Mouse (Mus musculus) intestine, embryonic 16.5 days (tissue): Measurements from ENCODE around the gene Slc6a11. TPM values are rescaled to one million over a fixed set of nuclear protein-coding genes. Genes with fewer than 3 reads are reported as not detected.

ENCODE experiments used
- ATAC-seq: fragments of 200-750 bp; cut with Nextera tagmentation; 2 replicates; pipeline ENCODE4 v1.8.0; 2017; ENCODE audit warnings: moderate TSS enrichment, moderate library complexity
- H3K27ac ChIP-seq: fragments of 300-500 bp; sonication (generic); 2 replicates; pipeline ENCODE4 v1.5.1; 2014; ENCODE audit warnings: mild to moderate bottlenecking, low read length
- H3K27me3 ChIP-seq: fragments of 300-500 bp; sonication (generic); replicated peaks from 2 replicates; pipeline ENCODE4 v1.6.1; 2014; ENCODE audit warnings: low read length, control low read depth, mixed read lengths; ENCODE audit not compliant: control insufficient read depth, insufficient read depth
- H3K36me3 ChIP-seq: fragments of 300-500 bp; sonication (generic); 2 replicates; pipeline ENCODE4 v1.6.1; 2014; ENCODE audit warnings: low read length, control low read depth; ENCODE audit not compliant: control insufficient read depth, insufficient read depth
- H3K4me1 ChIP-seq: fragments of 300-500 bp; sonication (generic); 2 replicates; pipeline ENCODE4 v1.6.1; 2014; ENCODE audit warnings: low read length, control low read depth, mixed read lengths; ENCODE audit not compliant: control insufficient read depth, insufficient read depth
- H3K4me2 ChIP-seq: fragments of 300-500 bp; sonication (generic); 2 replicates; pipeline ENCODE4 v1.6.1; 2014; ENCODE audit warnings: low read depth, low read length, control low read depth
- H3K4me3 ChIP-seq: fragments of 300-500 bp; sonication (generic); 2 replicates; pipeline ENCODE4 v1.5.1; 2014; ENCODE audit warnings: mild to moderate bottlenecking, low read length
- H3K9ac ChIP-seq: fragments of 300-500 bp; sonication (generic); 2 replicates; pipeline ENCODE4 v1.6.1; 2014; ENCODE audit warnings: low read depth, low read length
- H3K9me3 ChIP-seq: fragments of 300-500 bp; sonication (generic); 2 replicates; pipeline ENCODE4 v1.6.1; 2016; ENCODE audit warnings: low read length, control low read depth; ENCODE audit not compliant: control insufficient read depth
- WGBS: fragments of 180-500 bp; shearing (Covaris S2); extraction: QIAGEN DNeasy Blood & Tissue Kit; methylation state at CpG from one replicate; pipeline ENCODE4 v1.1.7; 2014; 5-methylcytosine and 5-hydroxymethylcytosine counted together
- polyA plus RNA-seq: library from polyadenylated mRNA; unstranded; fragments of >200 nt; fragmentation: Nextera tagmentation; extraction: Ambion mirVana; gene quantifications from 2 replicates; pipeline ENCODE4 v1.2.1, GENCODE M21; 2015

Gene Slc6a11
- polyA plus RNA-seq, 1 experiment from 2014 or later, result 0.12 TPM

GRCm38 (mm10) chr6:114250311-114250710 lies 119.3 kb downstream of the Slc6a11 start:
- no peaks in the 10 kb centered on the region for H3K27me3 ChIP-seq
- no peaks in the 10 kb centered on the region for H3K9me3 ChIP-seq
- no peaks in the 10 kb centered on the region for H3K36me3 ChIP-seq
- no peaks in the 10 kb centered on the region for H3K4me1 ChIP-seq
- H3K4me2 ChIP-seq, result no peak overlapping the region
- H3K4me3 ChIP-seq, result no peak overlapping the region
- 8% methylated on average over 5 of the region's 5 CpGs for WGBS
- no peak overlapping the region for H3K9ac ChIP-seq
- ATAC-seq, result peak; percentile 90
- no peak overlapping the region for H3K27ac ChIP-seq

DNA sequence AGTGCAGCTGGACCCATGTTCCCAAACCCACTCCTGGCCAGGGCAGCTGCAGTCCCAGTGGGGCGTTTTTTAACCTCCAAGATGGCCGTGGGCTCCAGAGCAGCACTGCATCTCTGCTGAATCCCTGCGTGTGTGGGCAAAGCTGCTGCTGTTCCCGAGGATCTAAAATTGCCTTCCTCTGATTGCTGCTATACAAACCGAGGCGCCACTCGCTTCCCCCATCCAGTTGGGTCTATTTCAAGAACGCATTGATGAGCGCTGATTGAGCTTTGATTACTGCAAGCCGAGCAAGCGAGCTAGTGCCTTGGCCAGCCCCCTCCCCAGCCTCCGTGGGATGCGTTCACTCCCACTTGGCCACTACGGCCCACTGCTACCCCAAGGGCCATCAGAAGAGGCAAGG lies 123.9 kb downstream of the Slc6a11 start:
- Histone ChIP-seq H3K4me2 (no peak overlapping the region), H3K4me3 (no peak overlapping the region), H3K4me1 (no peaks in the 10 kb centered on the region), H3K27ac (no peak overlapping the region), H3K27me3 (no peaks in the 10 kb centered on the region), H3K36me3 (no peaks in the 10 kb centered on the region), H3K9me3 (no peaks in the 10 kb centered on the region), H3K9ac (no peak overlapping the region)
- ATAC-seq, result no peak
- 74% methylated on average over 14 of the region's 14 CpGs for WGBS

DNA sequence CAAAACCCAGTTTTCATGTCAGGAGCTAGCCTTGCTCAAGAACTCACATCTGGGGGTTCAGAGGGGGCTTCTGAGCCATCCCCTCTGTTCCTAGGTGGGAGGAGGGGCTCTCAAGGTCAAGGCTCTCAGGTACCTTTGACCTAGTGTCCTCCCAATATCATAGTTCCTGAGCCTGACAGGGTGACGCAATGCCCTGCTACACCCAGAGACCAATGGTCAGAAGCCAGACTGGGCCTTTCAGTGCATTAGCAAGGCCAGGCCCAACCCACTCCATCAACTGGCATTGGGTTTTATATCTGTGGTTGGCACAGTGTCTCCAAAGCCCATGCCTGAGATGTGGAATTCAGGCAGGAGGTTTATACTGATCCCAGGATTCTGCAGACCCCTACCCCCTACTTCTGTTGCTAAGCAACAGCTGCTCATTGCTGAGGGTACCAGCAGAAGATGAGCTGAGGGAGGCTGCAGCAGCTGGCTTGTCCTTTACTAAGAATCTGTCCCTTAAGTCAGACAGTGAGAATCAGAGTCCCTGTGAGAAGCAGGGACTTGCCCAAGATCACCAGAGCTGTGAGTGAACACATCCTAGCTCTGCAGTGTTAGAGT lies 126.8 kb downstream of the Slc6a11 start:
- H3K4me1 ChIP-seq, result no peaks in the 10 kb centered on the region
- 80% methylated on average over 1 of the region's 1 CpGs for WGBS
- no peak overlapping the region for H3K4me3 ChIP-seq
- H3K27ac ChIP-seq, result no peak overlapping the region
- no peaks in the 10 kb centered on the region for H3K36me3 ChIP-seq
- H3K9me3 ChIP-seq, result no peaks in the 10 kb centered on the region
- no peak for ATAC-seq
- no peak overlapping the region for H3K4me2 ChIP-seq
- H3K9ac ChIP-seq, result no peak overlapping the region
- H3K27me3 ChIP-seq, result no peaks in the 10 kb centered on the region

- H3K36me3 ChIP-seq, result no peaks in the 10 kb centered on the region
- H3K4me3 ChIP-seq, result no peak overlapping the region
- no peaks in the 10 kb centered on the region for H3K27me3 ChIP-seq
- WGBS, result 40% methylated on average over 3 of the region's 3 CpGs
- no peaks in the 10 kb centered on the region for H3K4me1 ChIP-seq
- H3K4me2 ChIP-seq, result no peak overlapping the region
- no peaks in the 10 kb centered on the region for H3K9me3 ChIP-seq
- no peak overlapping the region for H3K27ac ChIP-seq
- ATAC-seq, result no peak
- H3K9ac ChIP-seq, result no peak overlapping the region
Observed at GRCm38 (mm10) chr6:114258661-114259193, 127.7 kb downstream of the Slc6a11 start.

DNA sequence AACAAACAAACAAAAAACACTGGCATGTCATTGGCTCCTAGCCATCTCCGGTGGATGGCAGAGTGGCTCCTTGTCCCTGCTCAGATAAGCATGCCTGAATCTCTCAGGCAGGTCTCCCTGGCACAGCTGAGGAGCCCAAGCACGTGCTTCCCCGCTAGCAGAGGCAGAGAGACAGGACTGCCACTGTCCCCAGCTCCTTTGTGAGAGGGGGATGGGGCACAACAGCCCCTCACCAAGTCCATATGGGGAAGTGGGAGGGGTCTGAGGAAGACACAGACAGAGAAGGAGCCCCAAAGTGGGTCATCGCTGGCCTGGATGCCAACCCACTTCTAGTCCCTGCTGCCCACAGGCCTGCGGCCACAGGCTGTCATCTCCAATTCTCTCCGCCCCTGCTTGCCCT lies 130.6 kb downstream of the Slc6a11 start:
- 63% methylated on average over 6 of the region's 6 CpGs for WGBS
- H3K27ac ChIP-seq, result no peak overlapping the region
- no peaks in the 10 kb centered on the region for H3K27me3 ChIP-seq
- H3K9me3 ChIP-seq, result no peaks in the 10 kb centered on the region
- no peak for ATAC-seq
- no peak overlapping the region for H3K9ac ChIP-seq
- no peak overlapping the region for H3K4me3 ChIP-seq
- no peaks in the 10 kb centered on the region; the same call in 1 of the 2 replicates for H3K4me1 ChIP-seq
- H3K4me2 ChIP-seq, result no peak overlapping the region
- H3K36me3 ChIP-seq, result no peaks in the 10 kb centered on the region

DNA sequence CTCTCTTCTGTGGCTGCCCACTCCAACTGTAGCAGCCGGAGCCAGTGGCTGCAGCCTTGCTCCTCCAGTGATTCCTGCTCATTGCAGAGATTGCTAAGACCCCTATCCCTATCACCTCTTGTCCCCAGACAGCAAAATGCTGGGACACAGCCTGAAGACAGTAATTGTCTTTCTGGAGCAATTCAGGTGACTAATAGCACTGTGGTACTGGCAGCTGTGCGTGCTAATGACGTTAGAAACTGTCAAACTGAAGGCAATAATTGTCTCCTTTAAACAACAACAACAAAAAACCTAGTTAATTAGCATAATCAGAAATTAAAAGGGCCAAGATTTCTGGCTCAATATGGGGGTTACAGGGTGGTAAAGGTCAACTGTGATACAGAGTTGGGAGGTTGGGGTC lies 133.0 kb downstream of the Slc6a11 start:
- no peak for ATAC-seq
- Histone ChIP-seq H3K4me2 (no peak overlapping the region), H3K9me3 (no peaks in the 10 kb centered on the region), H3K27ac (no peak overlapping the region), H3K4me3 (no peak overlapping the region), H3K36me3 (no peaks in the 10 kb centered on the region), H3K27me3 (no peaks in the 10 kb centered on the region), H3K9ac (no peak overlapping the region), H3K4me1 (no peaks in the 10 kb centered on the region; the same call in 1 of the 2 replicates)
- WGBS, result 61% methylated on average over 3 of the region's 3 CpGs

DNA sequence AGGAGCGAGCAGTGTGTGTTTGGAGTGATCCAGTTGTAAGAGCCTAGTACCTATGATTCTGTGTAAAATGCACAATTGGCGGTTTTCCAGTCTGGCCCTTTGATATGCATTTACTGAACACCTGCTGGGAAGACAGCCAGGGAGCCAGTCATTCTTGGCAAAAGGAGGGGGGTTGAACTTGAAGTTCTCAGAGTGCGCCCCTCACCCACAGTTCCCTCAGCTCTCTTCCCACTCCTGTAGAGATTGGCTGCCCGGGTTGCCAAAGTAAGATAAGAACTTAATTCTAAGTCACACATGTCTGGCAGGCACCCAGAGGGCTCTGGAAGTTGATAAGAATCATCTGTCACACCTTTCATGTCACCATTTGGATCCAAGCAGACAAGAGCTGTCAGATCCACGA lies 133.4 kb downstream of the Slc6a11 start:
- no peaks in the 10 kb centered on the region for H3K36me3 ChIP-seq
- no peak for ATAC-seq

GRCm38 (mm10) chr6:114266273-114266672 lies 135.2 kb downstream of the Slc6a11 start:
- no peaks in the 10 kb centered on the region for H3K36me3 ChIP-seq
- ATAC-seq, result no peak
- no peaks in the 10 kb centered on the region for H3K9me3 ChIP-seq
- H3K4me3 ChIP-seq, result no peak overlapping the region
- H3K27ac ChIP-seq, result no peak overlapping the region
- H3K4me1 ChIP-seq, result no peaks in the 10 kb centered on the region; the same call in 1 of the 2 replicates
- H3K27me3 ChIP-seq, result no peaks in the 10 kb centered on the region
- H3K9ac ChIP-seq, result no peak overlapping the region
- H3K4me2 ChIP-seq, result no peak overlapping the region

More for the DNA sequence above, 133.4 kb downstream of the Slc6a11 start:
- no peaks in the 10 kb centered on the region for H3K27me3 ChIP-seq
- no peak overlapping the region for H3K4me2 ChIP-seq
- H3K9ac ChIP-seq, result no peak overlapping the region
- H3K4me3 ChIP-seq, result no peak overlapping the region
- H3K27ac ChIP-seq, result no peak overlapping the region
- no peaks in the 10 kb centered on the region for H3K9me3 ChIP-seq
- 51% methylated on average over 5 of the region's 5 CpGs for WGBS
- H3K4me1 ChIP-seq, result no peaks in the 10 kb centered on the region; the same call in 1 of the 2 replicates

GRCm38 (mm10) chr6:114267979-114268378 lies 136.9 kb downstream of the Slc6a11 start:
- WGBS, result 34% methylated on average over 4 of the region's 4 CpGs
- no peak overlapping the region for H3K4me3 ChIP-seq
- no peak for ATAC-seq

DNA sequence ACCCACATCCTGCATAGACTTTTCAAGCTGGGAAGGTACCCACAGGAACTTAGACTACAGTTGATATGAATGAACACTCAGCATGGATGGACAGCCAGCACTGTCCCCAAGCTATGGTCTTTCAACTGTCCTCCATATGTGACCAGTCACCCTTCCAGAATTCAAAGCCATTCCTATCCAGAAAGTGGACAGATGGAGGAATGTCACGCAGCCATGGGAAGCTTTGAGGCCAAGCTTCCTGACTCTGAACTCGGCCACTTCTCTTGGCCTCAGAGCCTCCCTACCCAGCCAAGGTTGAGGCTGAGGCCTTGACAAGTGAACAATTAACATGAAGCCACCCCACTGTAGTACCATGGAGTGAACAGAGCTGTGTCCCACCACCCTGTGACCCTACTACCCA lies 138.5 kb downstream of the Slc6a11 start:
- Histone ChIP-seq H3K4me3 (no peak overlapping the region), H3K9ac (no peak overlapping the region), H3K36me3 (no peaks in the 10 kb centered on the region), H3K9me3 (no peaks in the 10 kb centered on the region), H3K4me1 (no peaks in the 10 kb centered on the region; the same call in 1 of the 2 replicates), H3K27ac (no peak overlapping the region), H3K27me3 (no peaks in the 10 kb centered on the region), H3K4me2 (no peak overlapping the region)
- WGBS, result 83% methylated on average over 2 of the region's 2 CpGs
- no peak for ATAC-seq

More at GRCm38 (mm10) chr6:114267979-114268378, 136.9 kb downstream of the Slc6a11 start:
- Histone ChIP-seq H3K4me2 (no peak overlapping the region), H3K9me3 (no peaks in the 10 kb centered on the region), H3K27ac (no peak overlapping the region), H3K36me3 (no peaks in the 10 kb centered on the region), H3K9ac (no peak overlapping the region), H3K4me1 (no peaks in the 10 kb centered on the region; the same call in 1 of the 2 replicates), H3K27me3 (no peaks in the 10 kb centered on the region)
